10 mouse cellular contexts compared by ENCODE assay signal in the genomic region with DNA sequence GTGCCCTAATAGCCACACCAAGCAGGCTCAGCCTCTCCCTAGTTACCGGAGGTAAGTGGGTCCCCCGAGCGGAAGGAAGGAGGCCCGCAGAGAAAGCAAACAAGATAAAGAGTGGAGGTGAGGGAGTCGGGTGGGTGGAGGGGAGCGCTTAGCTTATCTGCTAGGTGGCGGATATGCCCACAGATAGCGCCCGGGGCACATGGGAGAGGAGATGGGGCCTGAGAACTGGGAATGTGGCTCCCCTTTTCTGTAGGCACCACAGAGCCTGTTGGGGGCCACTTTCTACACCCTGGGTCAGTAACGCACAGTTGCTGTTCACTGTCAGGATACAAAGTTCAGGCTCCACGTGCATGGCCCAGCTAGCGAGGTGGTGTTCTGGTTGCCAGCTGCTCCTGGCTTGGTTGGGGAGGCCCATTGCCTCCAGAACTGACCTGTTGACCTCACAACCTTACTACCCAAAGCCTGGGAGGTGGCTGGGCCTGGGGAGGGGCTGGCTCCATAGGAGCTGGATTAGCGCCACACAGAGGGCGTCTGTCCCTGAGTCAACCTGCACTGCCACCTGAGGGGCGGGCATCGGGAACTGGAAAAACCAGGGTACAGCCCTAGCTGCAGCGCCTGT. TPM values are rescaled to one million over a fixed set of nuclear protein-coding genes. Genes with fewer than 3 reads are reported as not detected.
DNase-seq lines count a peak whose midpoint lies in the region; ATAC-seq and TF ChIP-seq lines count a peak whose summit lies in the region.
"Had no signal": no experiment of that assay in that cellular context is flagged by ENCODE, and none has a peak within 500 bp of the region (broad histone marks: within the 10 kb centered on the region; RNA-seq: fewer than 3 reads in every experiment).

No protein-coding gene starts in this region.

- peaks cover 94% of the 10 kb centered on the region for H3K4me1 ChIP-seq in heart, embryonic 10.5 days
- peaks cover 49% of the 10 kb centered on the region for H3K4me1 ChIP-seq in liver, embryonic 11.5 days (replicated peaks; ENCODE audit: control insufficient read depth, insufficient read depth, low read length)
- peaks cover 6% of the 10 kb centered on the region for H3K4me1 ChIP-seq in forebrain, embryonic 16.5 days (replicated peaks; ENCODE audit: control insufficient read depth, insufficient read depth, low read length)

- no peak for DNase-seq in heart, embryonic 10.5 days (ENCODE audit: low spot score)
- no peak for DNase-seq in heart, postnatal 10 days
- DNase-seq in urinary bladder, postnatal 14 days (ENCODE audit: low spot score): peak; percentile 62
- DNase-seq in urinary bladder, postnatal 25 days (ENCODE audit: low spot score): no peak
- DNase-seq in liver, embryonic 11.5 days (ENCODE audit: low spot score): no peak
- no peak for DNase-seq in gastrocnemius, postnatal 14 days
- DNase-seq in left cerebral cortex, adult 2 months (ENCODE audit: extremely low spot score in 1 of 2, low spot score in 2 of 2): no peak
- DNase-seq: thymus, postnatal 4 days had no signal

- 0 out of 2 replicates have a peak, but pooled peaks have one; percentile 29 for ATAC-seq in liver, embryonic 11.5 days (replicated peaks; ENCODE audit: low FRiP score)
- ATAC-seq in forebrain, embryonic 16.5 days: no peak
- ATAC-seq: inflammation-experienced regulatory T-cells, adult 6 months had no signal

- no peaks in the 10 kb centered on the region for H3K9me3 ChIP-seq in heart, embryonic 10.5 days
- no peaks in the 10 kb centered on the region for H3K9me3 ChIP-seq in liver, embryonic 11.5 days (ENCODE audit: control insufficient read depth, low read length)
- H3K9me3 ChIP-seq in forebrain, embryonic 16.5 days (ENCODE audit: control insufficient read depth, low read length): no peaks in the 10 kb centered on the region

- peak overlapping the region; percentile 14; the same call in 1 of the 2 replicates for H3K9ac ChIP-seq in liver, embryonic 11.5 days (ENCODE audit: low read depth, low read length)
- no peak overlapping the region for H3K9ac ChIP-seq in forebrain, embryonic 16.5 days (replicated peaks; ENCODE audit: low read depth, low read length)

- H3K4me2 ChIP-seq in liver, embryonic 11.5 days: peak overlapping the region; percentile 47
- no peak overlapping the region for H3K4me2 ChIP-seq in forebrain, embryonic 16.5 days (ENCODE audit: low read length)

- H3K27ac ChIP-seq in heart, embryonic 10.5 days: peak overlapping the region; percentile 93
- H3K27ac ChIP-seq in liver, embryonic 11.5 days (ENCODE audit: low read depth, low read length): peak overlapping the region; percentile 20
- no peak overlapping the region for H3K27ac ChIP-seq in left cerebral cortex, adult 2 months
- no peak overlapping the region for H3K27ac ChIP-seq in forebrain, embryonic 16.5 days (ENCODE audit: low read length)

- 43% methylated on average over 17 of the region's 17 CpGs for WGBS in heart, embryonic 10.5 days
- 43% methylated on average over 17 of the region's 17 CpGs for WGBS in liver, embryonic 11.5 days
- 78% methylated on average over 17 of the region's 17 CpGs for WGBS in forebrain, embryonic 16.5 days

- H3K27me3 ChIP-seq in heart, embryonic 10.5 days (ENCODE audit: insufficient read depth, poor library complexity, severe bottlenecking): no peaks in the 10 kb centered on the region
- H3K27me3 ChIP-seq in liver, embryonic 11.5 days (replicated peaks; ENCODE audit: control insufficient read depth, insufficient read depth, low read length): no peaks in the 10 kb centered on the region
- H3K27me3 ChIP-seq in forebrain, embryonic 16.5 days (replicated peaks; ENCODE audit: control insufficient read depth, insufficient read depth, low read length): no peaks in the 10 kb centered on the region

- H3K4me3 ChIP-seq in heart, embryonic 10.5 days: peak overlapping the region; percentile 1; the same call in 1 of the 2 replicates
- H3K4me3 ChIP-seq in liver, embryonic 11.5 days (ENCODE audit: low read depth, low read length): no peak overlapping the region
- no peak overlapping the region for H3K4me3 ChIP-seq in left cerebral cortex, adult 2 months
- no peak overlapping the region for H3K4me3 ChIP-seq in forebrain, embryonic 16.5 days (replicated peaks; ENCODE audit: low read length)

- peaks cover 32% of the 10 kb centered on the region for H3K36me3 ChIP-seq in heart, embryonic 10.5 days
- H3K36me3 ChIP-seq in liver, embryonic 11.5 days (ENCODE audit: control insufficient read depth, insufficient read depth, low read length): peaks cover 4% of the 10 kb centered on the region; the same call in 1 of the 2 replicates
- H3K36me3 ChIP-seq in forebrain, embryonic 16.5 days (ENCODE audit: control insufficient read depth, insufficient read depth): no peaks in the 10 kb centered on the region

- intact Hi-C loops in heart, postnatal 10 days (cut with DNase I): loop anchor here (5.0 kb wide), 1 partner anchor 35 kb away; no protein-coding TSS in a partner anchor
- intact Hi-C loops in gastrocnemius, postnatal 14 days (cut with DNase I; ENCODE audit: low total_unique reads): loop anchor here (5.0 kb wide), 1 partner anchor 40 kb away; no protein-coding TSS in a partner anchor
- intact Hi-C loops in left cerebral cortex, adult 2 months (cut with DNase I): no loop called here

- TF ChIP-seq CTCF in left cerebral cortex, adult 2 months (IDR thresholded peaks at IDR 0.05): no peak

RNA-seq across cellular contexts. Expression of a gene that starts 11.6 kb away (rescaled TPM):
- 5.2 and 6.3 TPM in 2 replicates for polyA plus RNA-seq in heart, embryonic 10.5 days (2016; fragmentation: Nextera tagmentation; extraction: Ambion mirVana)
- total RNA-seq in heart, postnatal 10 days (2021): 1 to 10 TPM; 8.1 TPM
- 2.5 and 2.9 TPM in 2 replicates for polyA plus RNA-seq in liver, embryonic 11.5 days (2014; fragmentation: Nextera tagmentation; extraction: Ambion mirVana)
- total RNA-seq in gastrocnemius, postnatal 14 days (2021): 1 to 10 TPM; 2.9 to 3.7 TPM
- total RNA-seq in left cerebral cortex, adult 2 months (2021): 1 to 10 TPM; 1.3 to 1.9 TPM
- polyA plus RNA-seq in forebrain, embryonic 16.5 days (2015; fragmentation: Nextera tagmentation; extraction: Ambion mirVana): 0.92 and 1.5 TPM in 2 replicates
- polyA plus RNA-seq: inflammation-experienced regulatory T-cells, adult 6 months had no signal

RNA-seq across cellular contexts. Expression of a gene that starts 55.4 kb away (rescaled TPM):
- 0.62 and 1.2 TPM in 2 replicates for polyA plus RNA-seq in heart, embryonic 10.5 days (2016; fragmentation: Nextera tagmentation; extraction: Ambion mirVana)
- 1 to 10 TPM in 1 of 2 experiments, under 1 TPM in 1; 0.94 to 2.9 TPM for total RNA-seq in heart, postnatal 10 days (2021)
- 0.45 and 0.64 TPM in 2 replicates for polyA plus RNA-seq in liver, embryonic 11.5 days (2014; fragmentation: Nextera tagmentation; extraction: Ambion mirVana)
- under 1 TPM in 1 of 2 experiments, not detected in 1; 0.25 TPM for total RNA-seq in gastrocnemius, postnatal 14 days (2021)
- total RNA-seq in left cerebral cortex, adult 2 months (2021): 1 to 10 TPM; 3.4 to 4.7 TPM
- 11.6 and 19.8 TPM in 2 replicates for polyA plus RNA-seq in forebrain, embryonic 16.5 days (2015; fragmentation: Nextera tagmentation; extraction: Ambion mirVana)
- polyA plus RNA-seq: inflammation-experienced regulatory T-cells, adult 6 months had no signal

Comparison
In these comparisons a context has a peak if more than half of its experiments do, and no peak if none do; other contexts are left out.
1. H3K27ac ChIP-seq: peak in heart, embryonic 10.5 days (single experiment) and liver, embryonic 11.5 days (single experiment); none in left cerebral cortex, adult 2 months (single experiment) and forebrain, embryonic 16.5 days (single experiment).